Mouse (Mus musculus): ENCODE measurements at regions not wholly inside any gene's neighbourhood (a gene's known extent, or its start where the extent isn't known, plus 50 kb on each side); places are given as distances from the start of the nearest gene placed in this dataset.

- no peak for TF ChIP-seq CTCF (IDR thresholded peaks at IDR 0.05; ENCODE audit: borderline replicate concordance, extremely low read depth, insufficient read depth, insufficient read length)
- TF ChIP-seq POLR2A (IDR thresholded peaks at IDR 0.05; ENCODE audit: borderline replicate concordance, extremely low read depth, insufficient read depth, insufficient read length, poor library complexity, severe bottlenecking): no peak
These were observed 103.5 kb upstream of the Sec61g start for GRCm38 (mm10) chr11:16611741-16612140.

Data from brain, embryonic 14.5 days (tissue).